Mouse (Mus musculus) liver, postnatal 0 days (tissue): ENCODE results near the gene Axl.
A peak's percentile ranks its signal among the peaks of the same experiment; 100 is the strongest.

ENCODE experiments used
- CTCF ChIP-seq: sonication (generic); IDR thresholded peaks from 2 replicates; pipeline ENCODE4 v1.5.1; 2016; ENCODE audit warnings: antibody characterized with exemption, low read depth
- EP300 ChIP-seq: IDR thresholded peaks from 2 replicates; pipeline ENCODE4 v1.6.1; 2016; ENCODE audit warnings: antibody characterized with exemption, low read depth, mild to moderate bottlenecking

- TF ChIP-seq CTCF (no peak), EP300 (0 out of 2 replicates have a peak, but pooled peaks have one; percentile 16)
These were observed 50.2 kb downstream of the Axl start for GRCm38 (mm10) chr7:25738277-25738676.
